Mouse (Mus musculus) CD4-positive, CD25-positive, alpha-beta regulatory T cell, adult 4 months (primary cell): ENCODE measurements around the gene Mpv17l2. TPM values are rescaled to one million over a fixed set of nuclear protein-coding genes. Genes with fewer than 3 reads are reported as not detected.

Source experiments
- ATAC-seq: one replicate; pipeline ENCODE4 v1.8.0; 2017
- polyA plus RNA-seq, 2 experiments: library from polyadenylated mRNA; unstranded; fragments of 100-300 nt; shearing (Covaris generic); gene quantifications; one replicate each; pipeline ENCODE4 v1.2.1; 2017

The Mpv17l2 gene
- polyA plus RNA-seq, 2 experiments from 2014 or later, result 30.2 to 39.2 TPM

DNA sequence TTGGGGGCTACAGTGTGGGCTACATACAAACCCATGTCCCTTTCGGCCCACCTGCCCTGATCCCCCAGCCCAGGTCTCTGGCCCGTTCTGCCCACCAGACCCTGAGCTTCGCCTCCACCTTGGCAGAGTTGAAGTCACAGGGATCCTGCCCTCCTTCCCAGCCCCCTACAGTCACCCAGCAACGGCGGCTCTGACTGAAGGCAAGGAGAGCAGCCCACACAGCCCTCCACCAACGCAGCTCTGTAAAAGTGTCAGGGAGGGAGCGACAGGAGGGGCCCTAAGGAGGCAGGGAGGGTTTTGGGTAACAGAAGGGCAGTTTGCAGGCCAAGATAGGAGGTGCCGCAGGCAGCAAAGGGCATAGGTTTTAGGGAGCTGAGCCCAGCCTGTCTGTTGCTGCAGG lies 30.1 kb upstream of the Mpv17l2 start:
- ATAC-seq, result no peak

- no peak for ATAC-seq
Measured at GRCm38 (mm10) chr8:70789046-70789445, 28.3 kb upstream of the Mpv17l2 start.

- no peak for ATAC-seq
Measured at GRCm38 (mm10) chr8:70787941-70788667, 27.4 kb upstream of the Mpv17l2 start.

- no peak for ATAC-seq
Measured at GRCm38 (mm10) chr8:70787051-70787445, 26.3 kb upstream of the Mpv17l2 start.

DNA sequence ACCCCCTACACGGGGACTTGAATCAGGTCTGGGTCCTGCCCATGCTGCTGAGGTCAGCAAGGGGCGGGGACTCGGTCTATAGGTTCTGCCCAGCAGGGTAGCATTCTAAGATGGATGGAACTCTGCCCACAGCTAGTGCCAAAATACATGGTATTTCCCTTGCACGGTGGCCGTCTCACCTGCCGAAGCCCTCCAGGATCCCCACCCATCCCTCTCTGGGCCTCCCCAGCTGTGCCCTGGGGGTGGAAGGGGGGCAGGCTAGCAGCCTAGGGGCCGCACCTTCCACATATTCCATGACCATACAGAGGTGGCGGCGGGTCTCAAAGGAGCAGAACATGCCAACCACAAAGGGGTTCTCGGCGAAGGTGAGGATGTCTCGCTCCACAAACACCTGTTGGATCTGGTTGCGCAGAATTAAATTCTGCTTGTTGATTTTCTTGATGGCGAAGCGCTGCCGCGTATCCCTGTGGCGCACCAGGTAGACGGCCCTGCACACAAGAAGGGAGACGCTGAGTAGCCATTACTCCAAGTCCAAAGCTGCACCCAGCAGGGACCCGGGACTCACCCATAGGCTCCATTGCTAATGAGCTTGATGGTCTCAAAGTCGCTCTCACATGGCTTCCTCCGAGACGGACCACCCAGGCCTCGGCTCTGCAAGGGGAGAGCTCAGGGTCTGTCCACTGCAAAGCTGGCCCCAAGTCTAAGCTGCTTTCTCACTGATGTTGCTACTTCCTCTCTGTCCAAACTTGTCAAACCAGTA lies 25.7 kb upstream of the Mpv17l2 start:
- no peak for ATAC-seq

GRCm38 (mm10) chr8:70780093-70780492 lies 19.3 kb upstream of the Mpv17l2 start:
- ATAC-seq, result no peak

DNA sequence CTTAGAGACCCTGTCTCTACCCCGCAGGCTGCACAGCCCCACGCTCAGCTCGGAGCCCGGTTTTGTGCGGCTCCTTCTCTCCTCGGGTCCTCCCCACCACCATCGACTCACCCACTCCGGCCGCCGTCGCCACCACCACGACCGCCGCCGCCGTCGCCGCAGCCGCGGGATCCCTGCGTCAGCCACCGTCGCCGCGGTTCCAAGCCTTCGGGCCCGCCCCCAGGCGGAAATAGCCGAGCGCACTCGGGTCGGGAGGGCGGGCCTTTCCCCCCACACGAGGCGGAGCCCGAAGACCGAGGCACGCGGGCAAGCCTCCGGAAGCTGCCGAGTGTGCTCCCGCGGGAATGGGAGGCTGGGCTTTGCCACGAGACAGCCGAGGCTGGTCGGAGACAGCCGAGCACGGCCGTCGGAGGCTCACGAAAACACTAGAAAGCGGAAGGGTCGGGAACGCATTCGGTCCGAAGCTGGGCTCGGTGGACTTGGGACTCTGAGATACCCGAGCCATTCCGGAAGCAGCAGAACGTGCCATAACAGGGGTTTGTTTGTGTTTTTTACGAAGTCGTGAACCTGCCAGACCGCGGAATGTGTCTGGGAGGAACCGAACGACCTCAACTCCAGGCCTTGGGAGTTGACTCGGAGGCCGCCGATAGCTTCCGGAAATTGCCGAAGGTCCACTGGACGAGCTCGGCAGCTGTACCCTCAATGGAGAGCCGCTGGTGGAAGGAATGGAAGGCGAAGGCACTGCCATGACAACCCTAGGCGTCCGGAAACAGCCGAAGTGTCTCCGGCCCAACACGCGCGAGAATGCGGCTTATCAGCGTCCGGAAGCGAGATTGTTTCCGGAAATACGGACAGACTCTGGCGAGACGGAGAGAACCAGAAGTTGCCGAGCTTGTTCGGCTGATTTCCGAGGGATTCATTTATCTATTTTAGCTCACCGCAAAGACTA lies 16.0 kb upstream of the Mpv17l2 start, which contains the start of gene Pik3r2:
TSS of gene Pik3r2 (minus strand) at position 218 of the 949 bp plus-strand sequence.
- peak; percentile 87 for ATAC-seq

DNA sequence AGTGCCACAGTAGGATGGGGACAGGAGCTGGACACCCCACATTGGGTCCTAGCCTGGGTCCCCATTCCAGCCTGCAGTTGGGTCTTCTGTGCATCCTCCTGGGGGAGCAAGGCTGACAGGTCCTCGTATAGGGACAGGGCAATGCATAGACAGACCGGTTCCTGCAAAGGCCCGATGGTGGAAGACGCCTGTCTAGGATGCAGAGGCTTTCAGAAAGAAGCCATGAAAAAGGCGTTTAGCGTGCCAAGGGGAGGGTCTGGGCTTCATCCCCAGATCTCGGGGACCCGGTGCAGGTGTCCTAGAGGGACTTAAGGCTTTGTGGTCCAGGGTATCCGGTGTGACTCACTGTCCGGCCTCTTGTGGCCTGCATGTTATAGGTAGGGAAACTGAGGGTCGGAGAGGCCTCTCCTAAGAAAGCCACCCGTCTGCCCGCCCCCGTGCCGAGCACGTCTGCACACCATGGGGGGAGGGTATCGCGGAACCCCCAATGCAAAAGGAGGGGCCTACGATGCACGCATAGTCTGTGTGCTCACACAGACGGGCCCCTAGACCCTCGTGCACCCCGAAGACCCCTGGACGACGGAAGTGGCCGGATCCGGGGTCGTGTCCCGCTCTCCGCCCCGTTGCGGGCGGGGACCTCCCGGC lies 15.2 kb upstream of the Mpv17l2 start:
- peak; percentile 5 for ATAC-seq

DNA sequence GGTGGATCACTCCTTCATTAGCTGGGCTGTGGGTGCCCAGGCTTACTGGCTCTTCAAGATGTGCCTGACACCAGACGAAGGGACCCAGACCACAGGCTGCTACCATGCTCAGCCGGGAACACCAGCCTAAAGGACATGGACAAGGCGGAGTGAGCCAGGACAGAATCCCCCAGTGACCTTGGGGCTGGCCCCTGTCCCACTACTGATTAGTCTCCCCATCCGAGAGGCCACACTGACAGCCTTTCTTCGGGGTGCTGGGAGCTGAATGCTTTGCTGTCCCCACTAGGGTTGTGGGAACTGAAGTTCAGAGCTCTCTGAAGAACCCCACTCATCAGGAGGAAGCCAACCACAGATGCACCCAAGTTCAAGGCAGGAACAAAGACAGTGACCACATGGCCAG lies 14.5 kb upstream of the Mpv17l2 start:
- no peak for ATAC-seq

GRCm38 (mm10) chr8:70774740-70775139 lies 14.0 kb upstream of the Mpv17l2 start:
- no peak for ATAC-seq

GRCm38 (mm10) chr8:70773833-70774232 lies 13.1 kb upstream of the Mpv17l2 start:
- ATAC-seq, result no peak

DNA sequence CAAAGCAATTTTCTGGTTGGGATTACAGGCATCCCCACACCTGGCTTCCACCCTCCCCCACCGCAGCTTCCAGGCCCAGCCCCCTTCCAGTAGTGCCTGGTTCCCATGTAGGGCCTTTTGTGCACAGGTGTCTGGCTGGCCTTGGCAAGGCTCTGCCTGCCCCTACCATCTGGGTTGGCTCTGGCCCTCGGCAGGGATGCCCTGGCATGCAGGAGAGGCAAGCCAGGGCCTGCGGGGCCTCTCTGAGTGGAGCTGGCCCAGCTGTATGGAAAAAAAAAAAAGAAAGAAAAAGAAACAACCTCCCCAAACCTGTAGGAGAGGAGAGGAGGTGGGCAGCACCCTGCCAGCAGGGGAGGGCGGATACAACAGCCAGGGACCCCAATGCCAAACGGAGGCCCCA lies 12.7 kb upstream of the Mpv17l2 start:
- ATAC-seq, result no peak

DNA sequence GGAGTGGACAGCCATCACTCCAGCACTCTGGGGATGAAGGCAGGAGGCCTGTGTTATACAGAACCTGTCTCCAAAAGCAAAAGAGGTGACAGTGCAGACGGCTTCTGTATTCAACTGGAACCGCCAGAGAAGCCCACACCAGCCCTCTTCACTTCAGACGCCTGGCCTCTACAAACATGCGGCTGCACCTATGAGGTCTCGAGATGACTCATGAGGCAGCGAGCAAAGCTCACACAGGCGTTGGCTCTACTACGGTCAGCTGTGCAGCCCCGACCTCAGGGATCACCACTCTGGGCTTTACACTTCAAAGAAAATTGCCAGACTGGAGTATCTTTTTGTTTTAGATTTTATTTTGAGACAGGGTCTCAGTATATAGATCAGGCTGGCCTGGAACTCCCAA lies 12.1 kb upstream of the Mpv17l2 start:
- no peak for ATAC-seq

DNA sequence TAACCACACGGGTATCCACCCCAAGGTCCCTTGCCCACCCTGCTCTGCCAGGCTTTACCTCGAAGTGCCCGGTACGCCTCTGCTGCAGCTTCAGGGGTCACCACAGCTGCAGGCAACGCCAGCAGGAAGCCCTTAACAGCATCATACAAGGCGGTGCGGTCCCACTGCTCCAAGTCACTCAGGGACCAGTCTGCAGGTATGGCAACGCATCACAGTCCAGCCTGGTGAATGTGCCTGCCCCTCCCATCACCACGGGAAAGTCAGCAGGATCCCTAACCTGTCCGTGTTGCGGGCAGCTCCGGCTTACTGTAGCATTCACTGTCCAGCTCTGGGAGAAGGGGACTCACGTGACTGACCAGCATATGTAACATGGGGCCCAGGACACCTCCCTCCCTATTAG lies 11.3 kb upstream of the Mpv17l2 start:
- ATAC-seq, result no peak

DNA sequence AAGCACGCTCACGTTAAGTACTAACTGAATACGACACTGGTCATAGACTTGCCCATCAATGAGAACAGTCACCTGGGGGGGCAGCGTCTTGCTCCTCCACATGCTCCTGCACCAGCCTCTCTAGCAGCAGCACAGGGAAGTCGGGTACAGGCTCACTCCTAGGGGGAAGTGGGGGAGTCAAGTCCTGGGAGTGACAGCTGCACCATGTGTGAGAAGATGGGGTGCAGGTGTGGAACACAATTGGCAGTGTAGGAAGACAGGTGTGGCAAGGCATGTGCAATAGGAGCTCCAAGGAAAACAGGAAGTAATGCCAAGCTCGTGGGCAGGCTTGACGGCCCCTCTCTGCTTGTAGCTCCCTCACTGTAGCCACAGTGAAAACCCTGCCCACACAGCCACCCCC lies 10.5 kb upstream of the Mpv17l2 start:
- no peak for ATAC-seq

DNA sequence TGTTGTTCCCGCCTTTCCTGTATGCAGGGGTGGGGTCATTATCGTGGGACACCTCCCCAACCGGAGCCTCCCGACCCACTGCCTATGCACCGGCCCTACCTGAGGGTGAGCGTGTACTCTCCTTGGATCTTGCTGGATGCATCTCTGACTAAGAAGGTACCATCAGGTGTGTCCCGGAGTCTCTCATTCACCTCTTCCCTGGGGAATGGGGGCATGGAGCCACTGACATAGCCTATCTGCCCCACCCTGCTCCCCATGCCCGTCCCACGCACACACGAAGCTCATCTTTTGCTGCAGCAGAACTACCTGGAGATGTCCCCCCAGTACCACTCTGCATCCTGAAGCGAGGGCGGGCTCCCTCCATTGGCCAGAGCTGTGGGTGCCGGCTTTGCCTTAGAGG lies 10.0 kb upstream of the Mpv17l2 start:
- ATAC-seq, result no peak

DNA sequence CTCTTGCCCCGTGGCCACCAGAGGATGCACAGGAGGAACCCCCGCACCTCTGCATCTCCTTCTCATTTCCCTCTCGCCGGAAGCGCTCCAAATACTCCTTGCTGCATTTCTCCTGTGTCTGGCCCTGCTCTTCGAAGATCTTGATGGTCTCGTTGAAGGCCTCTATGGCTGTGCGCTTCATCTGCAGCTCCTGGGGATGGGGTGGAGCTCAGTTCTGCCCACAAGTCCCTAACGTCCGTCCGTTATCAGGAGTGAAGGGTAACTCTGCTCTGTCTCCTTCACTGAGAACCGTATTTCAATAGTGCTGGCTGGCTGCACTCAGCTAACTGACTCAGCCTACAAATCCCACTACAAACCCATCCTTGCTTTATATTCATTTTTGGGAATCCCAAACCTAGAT lies 9.1 kb upstream of the Mpv17l2 start:
- ATAC-seq, result no peak

- peak; percentile 81 for ATAC-seq
Measured at GRCm38 (mm10) chr8:70769359-70769758, 8.6 kb upstream of the Mpv17l2 start.

DNA sequence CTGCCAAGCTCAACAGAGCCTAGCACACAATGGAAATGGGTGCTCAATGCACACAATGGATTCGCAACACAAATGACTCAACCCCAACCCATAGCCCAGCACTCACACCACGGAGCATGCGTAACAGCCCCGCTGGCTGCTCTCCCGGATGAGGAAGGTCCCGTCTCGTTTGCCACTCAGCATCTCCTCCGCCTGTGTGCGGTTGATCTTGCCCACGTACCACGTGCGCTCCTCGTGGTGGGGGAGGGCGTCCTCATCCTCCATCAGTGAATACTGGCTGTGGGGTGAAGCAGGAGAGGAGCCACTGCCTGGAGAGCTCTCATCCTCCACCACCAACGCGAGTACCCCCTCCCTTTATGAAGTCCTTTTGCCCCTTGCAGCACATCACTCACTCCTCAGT lies 8.2 kb upstream of the Mpv17l2 start:
- ATAC-seq, result no peak

DNA sequence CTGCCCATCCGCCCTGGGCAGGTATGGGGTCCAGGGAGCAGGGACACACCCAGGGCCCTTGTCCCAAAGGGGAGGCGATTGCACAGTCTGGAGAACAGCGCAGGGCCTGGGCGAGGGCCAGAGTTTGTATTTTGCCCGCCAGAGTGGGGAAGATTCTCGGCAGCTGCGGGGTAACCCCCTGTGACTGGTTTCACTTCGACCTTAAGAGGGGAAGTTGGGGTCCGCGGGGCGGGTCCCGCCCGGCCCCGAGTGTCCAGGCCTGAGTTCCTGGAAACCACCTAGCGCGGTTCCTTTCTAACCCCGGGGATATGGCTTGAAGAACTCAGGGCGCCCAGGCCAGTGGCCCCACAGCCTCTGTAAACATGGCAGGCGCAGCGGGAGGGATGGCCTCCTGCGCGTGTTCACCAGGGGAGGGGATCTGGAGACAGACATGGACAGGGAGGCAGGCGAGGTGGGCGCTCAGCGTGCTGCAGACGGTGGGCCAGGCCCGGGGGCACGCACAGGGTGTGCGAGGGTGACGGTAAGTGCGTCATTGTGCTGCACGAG lies 7.6 kb upstream of the Mpv17l2 start:
- no peak for ATAC-seq

- ATAC-seq, result no peak
Measured at GRCm38 (mm10) chr8:70767503-70767902, 6.8 kb upstream of the Mpv17l2 start.
